Mouse (Mus musculus): ENCODE data around the gene Rdh8.

GRCm38 (mm10) chr9:20850179-20850578, 31.9 kb downstream of the Rdh8 start:
- no peak for TF ChIP-seq CTCF (IDR thresholded peaks at IDR 0.05; ENCODE audit: control insufficient read depth, insufficient read depth, insufficient replicate concordance, low read depth, low read length)
- TF ChIP-seq POLR2A (IDR thresholded peaks at IDR 0.05; ENCODE audit: control insufficient read depth, low read depth, low read length) = no peak

Data from testis, adult 2 months (tissue).